In genomic region chr2:129038937-129039631, GRCm38 (mm10) we compare ENCODE assay signal across 8 mouse cellular contexts. TPM values are rescaled to one million over a fixed set of nuclear protein-coding genes. Genes with fewer than 3 reads are reported as not detected.
A peak's percentile ranks its signal among the peaks of the same experiment; 100 is the strongest.
DNase-seq lines count a peak whose midpoint lies in the region; ATAC-seq lines count a peak whose summit lies in the region.

No protein-coding gene starts in this region.

- peaks cover 10% of the 10 kb centered on the region for H3K4me1 ChIP-seq in heart, embryonic 13.5 days
- H3K4me1 ChIP-seq in limb, embryonic 12.5 days (replicated peaks) = peaks cover 12% of the 10 kb centered on the region; the same call in 1 of the 2 replicates

- no peak overlapping the region for H3K27ac ChIP-seq in heart, embryonic 13.5 days (replicated peaks)
- H3K27ac ChIP-seq in limb, embryonic 12.5 days = no peak overlapping the region

- peak overlapping the region; percentile 57 for H3K4me3 ChIP-seq in heart, embryonic 13.5 days
- peak overlapping the region; percentile 48 for H3K4me3 ChIP-seq in limb, embryonic 12.5 days (replicated peaks)

- ATAC-seq in heart, embryonic 13.5 days (ENCODE audit: extremely low read depth, insufficient number of reproducible peaks, low FRiP score, low TSS enrichment) = no peak
- no peak for ATAC-seq in limb, embryonic 12.5 days (ENCODE audit: insufficient number of reproducible peaks, insufficient read depth, low FRiP score, low TSS enrichment, low read depth)
- no peak for ATAC-seq in monocyte, adult 5-6 weeks (replicated peaks; ENCODE audit: insufficient number of reproducible peaks, low FRiP score, low TSS enrichment, poor library complexity, severe bottlenecking)

- peaks cover 68% of the 10 kb centered on the region for H3K27me3 ChIP-seq in heart, embryonic 13.5 days (replicated peaks)
- peaks cover 59% of the 10 kb centered on the region for H3K27me3 ChIP-seq in limb, embryonic 12.5 days

- peak; percentile 24 for DNase-seq in adrenal gland, postnatal 10 days
- no peak for DNase-seq in adrenal gland, adult 8-10 months
- peak; percentile 5 for DNase-seq in urinary bladder, postnatal 14 days (ENCODE audit: low spot score)
- no peak for DNase-seq in urinary bladder, adult 18-20 months (ENCODE audit: low spot score in 2 of 2)
- peak; percentile 69 for DNase-seq in neural tube, embryonic 10.5 days (ENCODE audit: extremely low spot score, low spot score)

- peak overlapping the region; percentile 73 for H3K9ac ChIP-seq in heart, embryonic 13.5 days
- H3K9ac ChIP-seq in limb, embryonic 12.5 days (replicated peaks) = peak overlapping the region; percentile 64

- no peaks in the 10 kb centered on the region for H3K36me3 ChIP-seq in heart, embryonic 13.5 days
- H3K36me3 ChIP-seq in limb, embryonic 12.5 days = no peaks in the 10 kb centered on the region

- WGBS in heart, embryonic 13.5 days = 3% methylated on average over 62 of the region's 62 CpGs
- 3% methylated on average over 62 of the region's 62 CpGs for WGBS in limb, embryonic 12.5 days

- no peaks in the 10 kb centered on the region for H3K9me3 ChIP-seq in heart, embryonic 13.5 days
- no peaks in the 10 kb centered on the region for H3K9me3 ChIP-seq in limb, embryonic 12.5 days

- H3K4me2 ChIP-seq in heart, embryonic 13.5 days = peak overlapping the region; percentile 95
- H3K4me2 ChIP-seq in limb, embryonic 12.5 days = peak overlapping the region; percentile 91

RNA-seq across cellular contexts. Expression of gene Vinac1, which starts 8.9 kb away (rescaled TPM):
- total RNA-seq in adrenal gland, postnatal 10 days (2021) = under 1 TPM; 0.06 to 0.18 TPM
- under 1 TPM in 2 of 4 experiments, not detected in 2; 0.05 to 0.17 TPM for total RNA-seq in adrenal gland, adult 8-10 months (2022)
- polyA plus RNA-seq in heart, embryonic 13.5 days (2015; fragmentation: Nextera tagmentation; extraction: Ambion mirVana) = 0.05 TPM in 1 of 2 replicates, not detected in the other
- polyA plus RNA-seq in limb, embryonic 12.5 days (2016; fragmentation: Nextera tagmentation; extraction: Ambion mirVana) = 0.06 and 0.17 TPM in 2 replicates
- not detected in 3 replicates for total RNA-seq in monocyte, adult 5-6 weeks (2017)

RNA-seq across cellular contexts. Expression of gene Ttl, which starts 26.7 kb away (rescaled TPM):
- 10 to 100 TPM in 1 of 2 experiments, 1 to 10 TPM in 1; 9.9 to 14.1 TPM for total RNA-seq in adrenal gland, postnatal 10 days (2021)
- total RNA-seq in adrenal gland, adult 8-10 months (2022) = 10 to 100 TPM; 10.6 to 14.2 (median 12.1) TPM
- 7.4 and 7.5 TPM in 2 replicates for polyA plus RNA-seq in heart, embryonic 13.5 days (2015; fragmentation: Nextera tagmentation; extraction: Ambion mirVana)
- polyA plus RNA-seq in limb, embryonic 12.5 days (2016; fragmentation: Nextera tagmentation; extraction: Ambion mirVana) = 18.2 and 20.0 TPM in 2 replicates
- 1.7 to 5.8 TPM (median 2.2 TPM) in 3 replicates for total RNA-seq in monocyte, adult 5-6 weeks (2017)

Comparison
In these comparisons a context has a peak if more than half of its experiments do, and no peak if none do; other contexts are left out.
1. DNase-seq: peak in adrenal gland, postnatal 10 days (single experiment), urinary bladder, postnatal 14 days (single experiment) and neural tube, embryonic 10.5 days (single experiment); none in adrenal gland, adult 8-10 months (single experiment) and urinary bladder, adult 18-20 months (0 of 2).